Mouse (Mus musculus): ENCODE results near the gene Lep. TPM values are rescaled to one million over a fixed set of nuclear protein-coding genes. Genes with fewer than 3 reads are reported as not detected.

Lep gene
- total RNA-seq, 2 experiments from 2014 or later, result not detected

DNA sequence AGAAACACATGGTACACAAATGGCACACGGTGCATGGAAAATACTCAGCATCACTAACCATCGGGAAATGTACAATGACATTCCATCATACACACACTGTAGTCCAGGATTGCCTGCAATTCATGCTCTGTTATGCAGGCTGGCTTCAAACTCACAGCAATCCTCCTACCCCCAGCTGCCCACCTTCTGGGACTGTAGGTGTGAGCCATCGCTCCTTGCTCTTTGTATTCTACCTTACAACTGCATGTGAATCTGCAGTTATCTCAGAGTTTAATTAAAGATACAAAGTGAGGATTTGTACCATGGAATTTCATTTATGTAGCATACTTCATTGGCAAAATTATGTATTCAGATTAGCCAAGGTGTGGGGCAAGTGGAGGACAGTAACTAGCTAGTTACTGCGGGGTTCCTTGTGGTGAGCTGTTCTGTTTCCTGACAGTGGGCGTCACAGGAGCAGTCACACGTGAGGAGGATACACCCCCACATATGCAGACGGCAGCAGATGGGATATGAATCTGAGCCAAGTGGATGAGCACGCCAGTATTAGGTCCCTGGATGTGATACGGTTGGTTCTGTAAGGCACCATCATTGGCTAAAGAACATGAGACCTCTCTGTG, 41.3 kb downstream of the Lep start:
- ATAC-seq (replicated peaks; ENCODE audit: low FRiP score, poor library complexity, severe bottlenecking), result no peak

DNA sequence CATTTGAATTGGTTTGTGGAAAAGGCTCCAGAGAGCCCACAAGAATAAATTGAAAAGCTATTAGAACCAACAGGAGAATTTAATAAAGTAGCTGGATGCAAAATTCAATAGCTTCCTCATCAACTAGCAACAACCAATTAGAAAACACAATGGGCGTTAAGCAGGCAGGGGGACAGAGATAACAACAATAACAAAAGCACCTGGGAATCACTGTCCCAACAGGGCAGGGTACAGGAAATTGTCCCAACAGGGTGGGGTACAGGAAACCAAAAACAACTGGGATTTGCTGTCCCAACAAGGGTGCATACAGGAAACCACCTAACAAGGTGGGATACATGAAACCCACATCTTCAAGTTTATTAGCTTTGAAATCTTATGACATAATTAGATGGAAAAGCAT, 48.4 kb downstream of the Lep start:
- no peak for ATAC-seq (replicated peaks; ENCODE audit: low FRiP score, poor library complexity, severe bottlenecking)

DNA sequence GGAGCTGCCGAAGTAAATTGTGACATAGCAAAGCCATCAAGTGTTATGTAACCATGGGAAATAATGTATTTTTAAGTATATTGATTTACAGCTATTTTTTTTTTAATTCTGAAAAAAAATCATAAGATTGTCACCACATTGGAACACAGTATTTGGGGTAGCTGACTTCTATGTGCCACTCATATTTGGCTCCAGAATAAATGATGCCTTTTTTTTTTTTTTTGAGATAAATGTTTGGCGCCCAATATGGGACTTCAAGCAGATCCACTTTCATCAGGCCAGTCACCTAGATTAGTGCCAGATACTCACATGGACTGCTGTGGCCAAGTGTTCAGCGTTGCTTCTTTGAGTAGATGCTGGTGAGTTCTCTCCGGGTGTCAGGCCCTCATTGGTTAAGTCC, 51.5 kb downstream of the Lep start:
- no peak for ATAC-seq (replicated peaks; ENCODE audit: low FRiP score, poor library complexity, severe bottlenecking)

DNA sequence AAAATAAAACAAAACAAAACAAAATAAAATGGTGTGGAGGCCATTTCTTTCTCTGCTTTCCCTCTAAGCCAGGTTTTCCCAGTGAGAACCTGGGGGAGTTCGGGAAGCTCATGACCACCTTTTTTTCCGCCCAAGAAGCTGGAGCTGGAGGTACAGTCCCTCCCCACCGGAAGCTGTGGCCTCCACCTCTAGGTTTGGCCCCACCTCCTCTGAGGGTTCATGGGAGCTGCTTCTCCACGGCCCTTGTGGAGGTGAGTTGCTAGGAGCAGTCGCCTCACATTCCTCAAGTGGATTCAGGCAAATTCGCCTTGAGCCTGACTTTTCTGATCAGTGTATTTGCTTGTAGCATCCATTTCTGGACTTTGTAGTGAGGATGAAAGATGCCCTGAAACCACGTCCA, 55.7 kb downstream of the Lep start:
- ATAC-seq (replicated peaks; ENCODE audit: low FRiP score, poor library complexity, severe bottlenecking), result no peak

DNA sequence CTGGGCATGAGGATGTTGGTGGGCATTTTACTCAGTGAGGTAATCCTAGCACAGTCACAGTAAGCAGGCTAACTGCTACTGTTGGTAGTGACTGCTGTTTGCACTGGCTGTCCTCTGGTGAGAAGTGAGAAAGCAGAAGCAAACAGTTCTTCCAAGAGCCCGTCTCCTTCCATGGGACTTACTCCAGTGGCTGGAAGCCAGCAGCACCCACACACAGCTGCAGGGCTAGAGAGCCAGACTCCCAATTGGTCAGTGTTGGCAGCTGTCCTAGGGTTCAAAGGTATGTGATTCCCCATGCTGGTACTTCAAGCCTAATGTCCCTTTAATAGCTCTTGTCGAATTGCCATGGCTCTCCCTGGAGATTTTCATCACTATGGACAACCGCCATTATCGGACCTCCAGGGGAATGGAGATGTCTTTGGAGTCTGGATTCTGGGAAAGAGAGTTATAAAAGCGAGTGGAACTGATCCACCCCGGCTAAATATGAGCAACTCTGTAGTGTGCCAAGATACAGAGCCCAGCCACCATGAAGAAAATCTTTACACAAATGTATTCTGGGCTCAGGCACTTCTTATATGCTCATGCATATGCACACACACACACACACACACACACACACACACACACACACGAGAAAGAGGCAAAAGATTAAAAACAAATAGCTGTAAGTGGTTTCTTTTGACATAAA, 57.5 kb downstream of the Lep start:
- ATAC-seq (replicated peaks; ENCODE audit: low FRiP score, poor library complexity, severe bottlenecking), result no peak

DNA sequence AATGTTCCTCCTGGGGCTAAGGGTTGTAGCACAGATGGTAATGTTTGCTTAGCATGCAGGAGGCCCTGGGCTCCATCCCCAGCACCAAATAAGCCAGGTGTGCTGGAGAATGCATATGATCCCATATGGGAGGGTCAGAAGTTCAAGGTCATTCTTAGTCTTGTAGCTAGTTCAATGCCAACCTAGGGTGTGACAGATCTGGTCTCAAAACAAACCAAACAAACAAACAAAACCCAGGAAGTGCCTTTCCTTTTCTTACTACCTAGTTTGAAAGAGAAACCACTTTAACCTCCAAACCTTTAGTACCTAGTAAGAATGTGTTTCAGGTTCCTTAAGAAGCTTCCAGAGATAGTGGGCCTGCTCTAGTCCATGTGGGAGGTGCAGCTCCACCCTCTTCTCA, 58.2 kb downstream of the Lep start:
- no peak for ATAC-seq (replicated peaks; ENCODE audit: low FRiP score, poor library complexity, severe bottlenecking)

DNA sequence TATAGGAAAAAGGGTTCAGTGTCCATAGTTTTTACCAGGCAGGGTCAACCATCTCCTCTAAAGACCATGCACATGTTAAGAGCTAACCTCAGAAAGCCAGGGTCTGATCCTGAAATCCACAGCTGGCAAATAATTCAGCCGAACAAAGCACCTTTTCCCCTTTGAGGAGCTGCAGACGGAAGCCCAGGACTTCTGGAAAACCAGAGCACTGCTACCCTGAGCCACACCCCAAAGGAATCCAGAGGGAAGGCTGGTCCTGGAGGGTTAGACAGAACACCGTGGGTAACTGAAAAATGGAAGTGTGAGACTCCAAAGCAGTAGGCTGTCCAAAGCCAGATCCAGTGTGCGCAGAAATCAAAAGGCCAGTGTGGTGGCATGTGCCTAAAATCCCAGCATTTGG, 58.9 kb downstream of the Lep start:
- no peak for ATAC-seq (replicated peaks; ENCODE audit: low FRiP score, poor library complexity, severe bottlenecking)

DNA sequence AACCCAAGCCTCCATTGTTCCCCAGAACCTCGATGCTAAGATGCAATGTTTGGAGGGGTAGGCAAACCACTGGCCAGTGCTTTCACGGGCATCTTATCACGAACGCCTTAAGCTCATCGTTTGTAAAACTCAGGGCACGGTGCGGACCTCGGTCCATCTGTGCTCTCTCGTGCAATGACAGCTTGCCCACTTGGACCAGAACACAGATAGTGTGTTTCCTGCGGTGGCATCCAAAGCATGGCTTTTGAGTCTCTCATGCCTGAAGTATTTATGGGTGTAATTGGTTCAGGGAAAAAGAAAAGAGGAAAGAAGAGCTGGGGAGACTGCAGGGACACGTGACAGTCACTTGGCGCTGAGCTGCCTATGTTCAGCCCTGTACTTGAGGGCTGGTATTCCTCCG, 60.0 kb downstream of the Lep start:
- no peak for ATAC-seq (replicated peaks; ENCODE audit: low FRiP score, poor library complexity, severe bottlenecking)

Other genes with a start within 250 kb of the Lep start
- not detected in 2 replicates for gene Lrrc4, start 228.5 kb upstream of the Lep start, total RNA-seq (2015; ENCODE audit: low replicate concordance)
- gene Lrrc4, start 228.5 kb upstream of the Lep start, total RNA-seq (2017; ENCODE audit: low replicate concordance), result not detected in 2 replicates
- 9.0 and 18.8 TPM in 2 replicates for gene Rbm28, start 104.8 kb downstream of the Lep start, total RNA-seq (2015; ENCODE audit: low replicate concordance)
- gene Rbm28, start 104.8 kb downstream of the Lep start, total RNA-seq (2017; ENCODE audit: low replicate concordance), result 8.7 and 13.4 TPM in 2 replicates
- not detected in 2 replicates for gene Prrt4, start 119.4 kb downstream of the Lep start, total RNA-seq (2015; ENCODE audit: low replicate concordance)
- gene Prrt4, start 119.4 kb downstream of the Lep start, total RNA-seq (2017; ENCODE audit: low replicate concordance), result not detected in 2 replicates
- 9.6 and 12.3 TPM in 2 replicates for gene Impdh1, start 156.1 kb downstream of the Lep start, total RNA-seq (2015; ENCODE audit: low replicate concordance)
- 11.2 and 34.7 TPM in 2 replicates for gene Impdh1, start 156.1 kb downstream of the Lep start, total RNA-seq (2017; ENCODE audit: low replicate concordance)
- 0.96 and 2.7 TPM in 2 replicates for gene Hilpda, start 212.3 kb downstream of the Lep start, total RNA-seq (2015; ENCODE audit: low replicate concordance)
- 2.0 TPM in 1 of 2 replicates, not detected in the other for gene Hilpda, start 212.3 kb downstream of the Lep start, total RNA-seq (2017; ENCODE audit: low replicate concordance)
- gene Fam71f2, start 219.4 kb downstream of the Lep start, total RNA-seq (2015; ENCODE audit: low replicate concordance), result not detected in 2 replicates
- gene Fam71f2, start 219.4 kb downstream of the Lep start, total RNA-seq (2017; ENCODE audit: low replicate concordance), result not detected in 2 replicates